Mouse (Mus musculus) C2C12 (cell line): ENCODE results near the gene Nos3. TPM values are rescaled to one million over a fixed set of nuclear protein-coding genes. Genes with fewer than 3 reads are reported as not detected.

ENCODE experiments used
- H3K27me3 ChIP-seq: one replicate; pipeline ENCODE4 v1.6.1; 2011; ENCODE audit not compliant: control insufficient read depth, insufficient read depth, insufficient read length
- H3K36me3 ChIP-seq: one replicate; pipeline ENCODE4 v1.6.1; 2011; ENCODE audit not compliant: control insufficient read depth, insufficient read depth
- H3K4me3 ChIP-seq: one replicate; pipeline ENCODE4 v1.5.1; 2011; ENCODE audit warnings: mild to moderate bottlenecking, control low read depth; ENCODE audit not compliant: poor library complexity, insufficient read depth, severe bottlenecking
- H3K79me2 ChIP-seq: one replicate; pipeline ENCODE4 v1.6.1; 2011; ENCODE audit not compliant: control insufficient read depth, insufficient read depth
- H3K79me3 ChIP-seq: one replicate; pipeline ENCODE4 v1.6.1; 2011; ENCODE audit warnings: low read depth, control low read depth
- H3ac ChIP-seq: one replicate; pipeline ENCODE3; 2011; ENCODE audit warnings: low read depth; ENCODE audit not compliant: control insufficient read depth, insufficient read length
- CEBPB ChIP-seq: IDR thresholded peaks from one replicate; pipeline ENCODE4 v1.6.1; 2011; ENCODE audit warnings: low read depth, mild to moderate bottlenecking, control low read depth, moderate library complexity
- CTCF ChIP-seq: IDR thresholded peaks from one replicate; pipeline ENCODE4 v1.5.1; 2011; ENCODE audit not compliant: control insufficient read depth, insufficient read depth, insufficient read length
- FOSL1 ChIP-seq: IDR thresholded peaks from one replicate; pipeline ENCODE4 v1.8.0; 2011; ENCODE audit warnings: mild to moderate bottlenecking, low read length; ENCODE audit not compliant: poor library complexity, insufficient read depth, severe bottlenecking
- MAX ChIP-seq: IDR thresholded peaks from one replicate; pipeline ENCODE4 v1.6.1; 2011; ENCODE audit warnings: mild to moderate bottlenecking, control low read depth
- MYOD1 ChIP-seq: IDR thresholded peaks from one replicate; pipeline ENCODE4 v1.6.1; 2011; ENCODE audit warnings: low read depth; ENCODE audit not compliant: control insufficient read depth, insufficient read length
- MYOG ChIP-seq: IDR thresholded peaks from one replicate; pipeline ENCODE4 v1.6.1; 2011; ENCODE audit not compliant: control insufficient read depth, insufficient read length; ENCODE audit errors: extremely low read depth
- USF1 ChIP-seq: IDR thresholded peaks from one replicate; pipeline ENCODE4 v1.6.1; 2011; ENCODE audit warnings: low read depth, mild to moderate bottlenecking, control low read depth, moderate library complexity
- polyA plus RNA-seq: library from polyadenylated mRNA; unstranded; fragments of >200 nt; fragmentation: generic; extraction: Trizol; gene quantifications from one replicate; pipeline ENCODE4 v1.2.1, GENCODE M21; 2012; ENCODE audit warnings: missing spikeins

Nos3 gene
- polyA plus RNA-seq, 1 experiment: 0.13 TPM

DNA sequence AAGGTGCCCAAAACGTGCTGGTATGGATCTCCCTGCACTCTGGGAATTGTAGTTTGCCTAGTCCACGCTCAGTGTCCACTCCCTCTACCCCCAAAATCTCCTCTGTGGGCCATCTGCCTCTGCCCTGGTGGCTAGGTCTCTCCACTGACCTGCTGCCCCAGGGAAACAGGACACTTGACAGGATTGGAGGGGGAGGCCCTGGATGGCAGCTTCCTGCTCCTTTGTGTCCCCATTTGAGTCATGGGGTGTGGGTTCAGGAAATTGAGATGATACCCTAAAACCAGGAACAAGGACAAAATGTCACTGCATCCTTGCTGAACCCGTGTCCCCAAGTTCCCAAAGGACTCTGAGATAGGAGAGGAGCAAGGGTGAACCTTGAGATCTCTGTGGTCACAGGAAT lies 549 bp upstream of the Nos3 start:
- no peak for TF ChIP-seq FOSL1
- TF ChIP-seq MAX: no peak
- no peak for TF ChIP-seq USF1
- no peak for TF ChIP-seq MYOD1
- no peak for TF ChIP-seq CTCF
- no peak for TF ChIP-seq CEBPB
- no peak for TF ChIP-seq MYOG
- Histone ChIP-seq H3K79me2 (no peaks in the 10 kb centered on the region), H3K79me3 (no peaks in the 10 kb centered on the region), H3K4me3 (no peak overlapping the region), H3K36me3 (no peaks in the 10 kb centered on the region), H3K27me3 (peaks cover 20% of the 10 kb centered on the region), H3ac (no peak overlapping the region)

DNA sequence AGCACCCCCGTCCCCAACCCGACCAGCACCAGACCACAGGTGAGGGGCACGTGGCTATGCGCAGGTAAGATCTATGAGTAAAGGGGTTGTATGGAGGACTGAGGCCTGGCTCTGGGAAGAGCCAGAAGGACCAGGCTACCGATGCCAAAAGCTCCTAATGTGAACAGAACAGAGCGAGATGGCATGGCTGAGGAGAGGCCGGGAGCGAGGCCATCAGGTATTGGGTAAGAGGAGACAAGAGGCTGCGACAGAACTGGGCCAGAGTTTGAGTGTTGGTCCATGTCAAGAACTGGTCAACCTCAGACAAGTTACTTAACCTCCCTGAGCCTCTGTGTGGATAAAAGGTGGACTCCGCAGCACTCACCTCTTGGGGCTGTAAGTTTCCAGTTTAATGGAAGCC lies 353 bp downstream of the Nos3 start:
- no peak for TF ChIP-seq FOSL1
- no peak for TF ChIP-seq MYOD1
- TF ChIP-seq MAX: no peak
- TF ChIP-seq CTCF: no peak
- Histone ChIP-seq H3K79me3 (no peaks in the 10 kb centered on the region), H3K4me3 (no peak overlapping the region), H3K36me3 (no peaks in the 10 kb centered on the region), H3K79me2 (no peaks in the 10 kb centered on the region), H3K27me3 (peaks cover 20% of the 10 kb centered on the region), H3ac (no peak overlapping the region)

DNA sequence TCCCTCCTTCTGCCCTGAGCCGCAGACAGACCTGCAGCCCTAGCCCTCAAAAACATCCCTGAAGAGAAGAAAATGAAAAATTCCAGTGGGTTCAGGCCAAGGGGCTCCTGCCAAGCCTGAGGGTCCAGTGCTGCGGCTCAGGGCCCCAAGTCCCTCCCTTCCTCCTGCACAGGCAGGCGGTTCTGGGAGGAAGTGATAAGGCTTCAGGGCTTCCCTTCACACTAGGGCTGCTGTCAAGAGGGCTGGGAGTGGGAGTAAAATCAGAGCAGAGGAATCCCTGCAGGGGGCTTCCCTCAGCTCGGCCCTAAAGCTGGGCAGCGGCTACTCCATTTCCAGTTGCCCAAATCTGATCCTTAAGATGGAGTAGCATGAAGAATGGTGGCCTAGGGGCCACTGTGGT lies 918 bp downstream of the Nos3 start:
- Histone ChIP-seq H3K4me3 (no peak overlapping the region), H3K36me3 (no peaks in the 10 kb centered on the region), H3K27me3 (peaks cover 20% of the 10 kb centered on the region), H3ac (no peak overlapping the region), H3K79me2 (no peaks in the 10 kb centered on the region), H3K79me3 (no peaks in the 10 kb centered on the region)
- TF ChIP-seq MAX (no peak), FOSL1 (no peak), CTCF (no peak), USF1 (no peak), CEBPB (no peak), MYOD1 (no peak), MYOG (no peak)

DNA sequence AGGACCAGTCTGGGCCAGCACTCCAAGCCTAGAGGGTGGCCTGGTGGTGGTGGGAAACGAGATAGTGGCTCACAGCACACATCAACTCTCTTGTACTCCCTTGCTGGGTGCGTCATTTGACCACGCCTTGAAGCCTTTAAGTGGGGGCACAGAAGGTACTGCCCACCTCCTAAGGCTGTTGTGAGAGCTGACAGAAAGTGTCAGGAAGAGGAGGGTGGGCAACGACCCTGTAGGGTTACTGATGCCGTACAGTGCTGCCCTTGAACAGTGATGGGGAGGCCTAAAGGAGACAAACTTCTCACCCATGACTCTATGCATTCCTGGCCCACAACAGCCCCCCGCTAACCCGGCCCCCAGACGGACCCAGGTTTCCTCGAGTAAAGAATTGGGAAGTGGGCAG lies 1.8 kb downstream of the Nos3 start:
- TF ChIP-seq MYOG: no peak
- TF ChIP-seq CEBPB: no peak
- no peak for TF ChIP-seq USF1
- no peak for TF ChIP-seq MYOD1
- no peak for TF ChIP-seq MAX
- no peak for TF ChIP-seq FOSL1
- TF ChIP-seq CTCF: no peak
- no peak overlapping the region for H3K4me3 ChIP-seq
- no peaks in the 10 kb centered on the region for H3K36me3 ChIP-seq
- peaks cover 24% of the 10 kb centered on the region for H3K27me3 ChIP-seq
- no peaks in the 10 kb centered on the region for H3K79me3 ChIP-seq
- H3K79me2 ChIP-seq: no peaks in the 10 kb centered on the region
- H3ac ChIP-seq: no peak overlapping the region

DNA sequence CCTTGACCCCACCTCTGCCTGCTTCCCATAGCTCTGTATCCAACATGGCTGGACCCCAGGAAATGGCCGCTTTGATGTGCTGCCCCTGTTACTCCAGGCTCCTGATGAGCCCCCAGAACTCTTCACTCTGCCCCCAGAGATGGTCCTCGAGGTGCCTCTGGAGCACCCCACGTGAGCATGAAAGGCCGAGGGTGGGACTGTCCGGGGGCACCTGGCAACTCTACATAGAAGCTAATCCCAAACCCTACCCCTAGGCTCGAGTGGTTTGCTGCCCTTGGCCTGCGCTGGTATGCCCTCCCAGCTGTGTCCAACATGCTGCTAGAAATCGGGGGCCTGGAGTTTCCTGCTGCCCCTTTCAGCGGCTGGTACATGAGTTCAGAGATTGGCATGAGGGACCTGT lies 5.2 kb downstream of the Nos3 start:
- H3K36me3 ChIP-seq: no peaks in the 10 kb centered on the region
- no peaks in the 10 kb centered on the region for H3K79me3 ChIP-seq
- no peak overlapping the region for H3ac ChIP-seq
- TF ChIP-seq CTCF (no peak), CEBPB (no peak), USF1 (no peak), FOSL1 (no peak), MYOG (no peak), MAX (no peak), MYOD1 (no peak)
- H3K27me3 ChIP-seq: peaks cover 19% of the 10 kb centered on the region
- H3K4me3 ChIP-seq: no peak overlapping the region
- H3K79me2 ChIP-seq: no peaks in the 10 kb centered on the region

DNA sequence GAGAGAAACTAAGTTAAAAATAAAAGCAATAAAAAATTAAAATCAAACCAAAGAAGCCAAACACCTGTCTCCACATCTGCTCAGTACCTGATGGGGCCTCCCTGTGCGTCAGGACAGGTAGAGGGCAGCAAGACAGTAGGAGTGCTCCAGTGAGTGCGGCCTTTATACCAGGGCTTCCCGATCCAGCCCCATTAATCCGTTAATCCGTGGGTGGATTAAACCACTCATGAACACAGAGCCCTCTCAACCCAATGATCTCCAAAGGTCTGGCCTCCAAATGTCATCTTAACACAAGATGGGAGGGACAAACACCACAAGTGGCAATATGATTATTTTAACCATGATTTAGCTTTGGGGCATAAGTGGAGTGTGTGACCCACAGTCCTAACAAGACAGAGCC lies 9.2 kb downstream of the Nos3 start:
- Histone ChIP-seq H3K36me3 (no peaks in the 10 kb centered on the region), H3K27me3 (peaks cover 26% of the 10 kb centered on the region), H3K79me3 (no peaks in the 10 kb centered on the region), H3K79me2 (no peaks in the 10 kb centered on the region), H3ac (no peak overlapping the region), H3K4me3 (no peak overlapping the region)
- TF ChIP-seq CTCF (no peak), CEBPB (no peak), MYOD1 (no peak)
